Mouse (Mus musculus): ENCODE results near the gene Cacng5.

Cacng5 gene

DNA sequence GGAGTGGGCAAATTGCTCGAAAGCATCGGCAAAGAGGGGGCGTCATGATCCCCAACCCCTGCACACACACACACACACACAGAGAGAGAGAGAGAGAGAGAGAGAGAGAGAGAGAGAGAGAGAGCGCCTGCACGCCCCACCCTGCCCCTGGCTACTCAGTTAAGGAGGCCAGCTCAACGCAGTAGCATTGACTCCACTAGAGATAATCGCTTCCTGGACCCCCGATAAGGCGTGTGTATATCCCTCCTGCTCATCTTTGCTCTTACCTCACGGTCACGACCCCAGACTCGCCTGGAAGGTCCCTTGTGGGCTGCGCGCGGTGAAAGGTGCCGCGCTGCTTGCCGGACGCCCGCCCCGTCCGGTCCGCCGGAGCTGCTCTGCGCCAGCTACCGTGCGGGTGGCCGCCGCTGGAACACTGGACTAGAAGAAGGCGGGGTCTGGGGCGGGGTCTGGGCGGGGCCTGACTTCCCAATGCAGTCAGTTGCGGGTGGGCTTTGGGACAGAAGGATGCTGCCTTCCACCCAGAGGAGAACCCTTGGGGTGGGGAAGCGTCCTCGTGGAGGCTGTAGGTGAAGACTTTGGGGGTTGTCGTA, at the start of gene Cacng5:
Cacng5 (minus strand) TSS at position 422 of the 593 bp plus-strand sequence.
- no peak for DNase-seq (ENCODE audit: low spot score)

DNA sequence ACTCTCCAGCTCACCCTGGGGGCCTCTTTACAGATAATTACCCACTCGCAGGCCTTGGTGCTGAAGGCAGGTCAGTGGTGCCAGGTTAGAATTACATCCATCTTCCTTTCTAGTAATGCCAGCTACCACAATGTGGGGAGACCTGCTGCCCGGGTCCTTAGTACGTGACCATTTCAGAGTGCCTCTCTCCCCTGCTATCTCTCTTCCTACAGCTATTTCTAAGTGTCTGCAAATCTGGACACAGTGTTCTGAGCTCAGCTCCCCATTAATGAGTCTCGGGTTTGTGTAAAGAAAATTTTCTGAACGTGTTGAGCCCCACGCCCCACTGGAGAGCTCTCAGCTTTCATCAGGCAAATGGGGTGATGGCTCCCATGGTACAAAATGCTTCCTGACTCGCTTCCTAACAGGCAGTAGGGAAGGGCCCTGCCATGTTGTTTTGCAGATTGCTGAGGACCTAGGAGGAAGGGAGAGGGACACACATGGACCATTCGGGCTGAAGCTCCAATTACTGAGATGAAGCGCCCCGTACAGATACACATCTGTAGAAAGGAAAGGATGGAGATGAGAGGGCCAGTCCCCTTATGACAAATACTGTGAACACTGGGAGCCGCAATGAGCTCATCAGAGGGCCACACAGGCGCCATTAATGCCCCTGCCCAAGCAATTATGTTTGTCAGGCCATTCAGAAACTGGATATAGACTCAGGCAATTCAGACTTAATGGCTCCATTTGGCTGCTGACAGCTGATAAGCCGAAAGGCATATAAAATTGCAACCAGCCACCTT, 42.9 kb upstream of the Cacng5 start:
- DNase-seq (ENCODE audit: low spot score): no peak

DNA sequence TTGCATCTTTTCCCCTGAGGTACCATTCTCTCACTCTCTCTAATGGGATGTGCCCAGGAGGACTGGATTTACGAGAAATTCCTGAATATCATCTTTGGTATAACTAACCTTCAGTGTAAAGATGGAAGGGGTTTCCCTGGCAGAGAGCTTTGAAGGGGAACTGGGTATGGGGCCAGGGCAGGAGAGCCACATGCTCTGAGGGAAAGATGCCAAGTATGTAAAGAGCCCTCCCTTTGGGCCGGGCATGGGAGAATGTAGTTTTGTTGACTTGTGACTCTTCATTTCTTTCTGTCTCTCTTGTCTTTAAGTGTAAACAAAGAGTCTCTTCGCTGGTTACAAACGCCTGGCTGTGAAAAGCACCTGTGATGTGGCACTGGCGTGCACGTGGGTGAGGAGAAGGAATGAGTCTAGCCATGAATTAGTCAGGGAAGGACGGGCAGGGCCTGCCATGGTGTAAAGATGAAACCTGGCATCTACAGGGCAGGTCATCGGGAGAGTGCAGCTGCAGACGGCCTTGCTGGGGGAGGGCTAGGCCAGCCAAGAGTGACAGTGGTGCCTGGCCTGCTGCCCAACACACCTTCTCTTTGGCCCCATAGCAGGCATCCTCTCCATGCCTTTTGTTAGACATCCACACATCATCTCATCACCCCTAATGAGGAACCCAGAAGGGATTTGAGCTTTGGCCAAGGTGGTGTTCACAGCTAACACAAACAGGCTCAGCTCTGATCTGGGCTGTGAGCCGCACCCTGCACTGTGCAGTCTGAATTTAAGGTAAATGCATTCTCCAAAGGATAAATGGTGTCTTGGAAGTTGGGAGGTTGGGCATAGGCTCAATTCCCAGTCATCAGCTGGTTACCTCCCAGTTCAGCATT, 40.6 kb upstream of the Cacng5 start:
- DNase-seq (ENCODE audit: low spot score): no peak

DNA sequence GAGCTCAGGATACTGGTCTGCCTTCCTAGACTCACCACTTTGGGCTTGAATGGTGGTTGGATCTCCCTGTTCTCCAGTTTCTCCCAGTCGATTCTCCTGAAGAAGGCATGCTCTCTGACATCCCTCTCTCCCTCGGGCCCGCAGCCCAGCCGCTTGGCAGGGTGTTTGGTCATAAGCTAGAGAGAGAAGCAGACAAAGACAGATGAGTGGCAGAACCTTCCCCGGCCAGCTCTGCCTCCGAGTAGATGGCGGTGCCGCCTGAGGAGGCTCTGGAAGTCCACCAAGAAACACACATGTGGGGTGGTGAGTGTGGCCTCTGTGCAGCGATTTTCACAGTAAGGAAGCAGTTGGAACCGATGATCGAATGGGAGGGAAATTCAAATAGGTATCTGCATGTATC, 36.6 kb upstream of the Cacng5 start:
- no peak for DNase-seq (ENCODE audit: low spot score)

DNA sequence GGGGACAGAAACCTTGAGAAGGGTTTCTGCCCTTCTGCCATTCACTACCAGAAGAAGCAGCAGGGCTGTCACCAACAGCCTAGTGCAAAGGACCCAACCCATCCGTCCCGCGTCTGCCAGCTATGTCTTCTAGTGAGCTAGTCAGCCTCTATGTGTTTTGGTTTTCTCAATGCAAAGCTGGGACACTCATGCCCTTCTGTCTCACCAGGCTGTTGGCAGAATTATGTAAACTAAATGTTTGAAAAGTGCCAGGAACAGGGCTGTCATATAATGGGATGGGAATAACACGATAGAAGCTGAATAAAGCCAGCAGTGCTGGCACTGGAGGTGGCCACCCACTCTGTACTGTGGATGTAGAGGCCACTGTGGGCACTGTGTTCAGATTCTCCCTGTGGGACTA, 35.8 kb upstream of the Cacng5 start:
- no peak for DNase-seq (ENCODE audit: low spot score)

DNA sequence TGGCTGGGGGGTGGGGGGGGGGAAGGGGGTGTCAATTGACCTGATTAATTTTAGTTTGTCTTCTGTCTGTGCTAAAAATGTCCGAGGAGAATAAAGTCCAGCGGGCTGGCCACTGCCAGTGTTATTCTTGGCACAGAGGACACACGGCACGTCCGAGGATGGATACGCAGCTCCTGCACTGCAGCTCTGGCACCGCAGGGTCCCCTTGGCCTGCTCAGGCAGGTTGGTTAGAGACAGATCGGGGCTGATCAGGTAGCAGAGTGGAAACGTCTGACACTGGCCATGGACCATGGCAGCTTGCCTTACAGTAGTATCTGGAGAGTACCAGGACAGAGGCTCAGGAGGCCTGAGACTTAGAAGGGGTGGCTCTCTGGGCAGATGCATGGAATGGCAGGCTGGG, 35.4 kb upstream of the Cacng5 start:
- no peak for DNase-seq (ENCODE audit: low spot score)

DNA sequence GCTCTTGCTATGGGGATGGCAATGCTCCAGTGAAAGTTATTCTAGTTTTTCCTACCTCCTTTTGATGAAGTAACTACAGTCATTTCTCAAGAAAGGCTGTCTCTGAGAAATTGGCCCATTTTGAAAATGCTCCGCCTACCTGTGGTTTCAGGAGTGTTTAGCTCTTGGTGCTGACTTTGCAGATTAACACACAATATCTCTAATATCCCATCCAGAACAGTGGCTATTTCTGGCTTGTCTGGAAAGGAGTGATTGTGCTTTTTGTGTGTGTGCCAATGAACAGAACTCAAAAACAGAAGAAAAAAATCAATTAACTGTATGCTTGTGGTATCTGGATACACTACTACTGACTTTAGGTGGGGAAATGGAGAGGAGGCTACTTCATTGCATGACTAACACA, 33.1 kb upstream of the Cacng5 start:
- DNase-seq (ENCODE audit: low spot score): no peak

DNA sequence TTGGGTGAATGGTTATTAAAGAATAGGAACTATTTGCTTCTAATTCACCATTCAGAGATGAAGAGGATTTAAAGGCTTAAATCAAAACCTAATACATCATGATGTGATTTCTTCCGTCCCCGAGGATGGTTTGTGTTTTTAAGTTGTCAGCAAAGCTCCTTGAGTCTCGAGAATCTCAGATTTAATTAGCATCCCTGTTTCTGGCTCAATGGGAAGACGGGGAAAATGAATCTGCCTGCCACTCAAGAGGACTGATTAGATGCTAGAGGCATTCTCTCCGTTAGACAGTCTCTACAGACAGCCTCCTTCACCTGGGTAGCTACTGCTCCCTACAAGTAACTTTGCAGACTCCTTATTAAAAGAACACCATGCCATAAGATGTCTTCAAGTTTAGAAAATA, 32.0 kb upstream of the Cacng5 start:
- DNase-seq (ENCODE audit: low spot score): no peak

DNA sequence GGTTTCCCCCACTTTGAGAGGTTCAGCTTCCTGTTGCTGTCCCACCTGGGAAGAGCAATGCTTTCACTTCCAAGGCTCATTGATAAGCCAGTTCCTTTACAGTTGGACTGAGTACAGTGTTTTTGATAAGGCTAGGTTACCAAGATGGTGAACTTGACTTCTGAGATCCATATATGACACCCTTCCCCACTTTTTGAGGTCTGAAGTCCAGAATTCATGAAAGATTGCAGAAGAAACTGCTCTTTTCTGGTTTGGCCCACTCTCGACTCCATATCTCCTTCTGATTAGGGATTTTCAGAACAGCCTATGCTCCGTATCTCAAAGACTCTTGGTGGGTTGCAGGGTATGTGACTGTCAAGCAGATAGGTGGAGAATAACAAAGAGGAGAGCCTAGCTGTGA, 22.1 kb upstream of the Cacng5 start:
- DNase-seq (ENCODE audit: low spot score): no peak

DNA sequence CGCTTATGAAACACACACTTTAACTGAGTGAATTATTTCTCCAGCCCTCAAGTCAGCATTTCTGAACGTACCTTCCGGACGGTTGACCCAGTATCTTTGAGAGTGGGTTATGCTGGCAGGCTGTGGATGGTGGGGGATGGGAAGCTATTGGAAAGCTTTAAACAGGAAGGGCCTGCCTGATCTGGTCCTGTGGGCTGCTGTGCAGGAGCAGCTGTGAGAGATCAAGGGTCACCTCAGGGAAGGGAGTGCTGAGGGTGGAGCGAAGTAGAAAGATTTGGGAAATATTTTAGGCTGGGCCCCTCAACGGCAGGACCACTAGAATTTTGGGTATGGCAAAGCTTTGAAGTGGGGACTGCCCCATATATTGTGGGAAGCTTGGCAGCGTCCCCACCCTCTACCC, 16.9 kb upstream of the Cacng5 start:
- no peak for DNase-seq (ENCODE audit: low spot score)

DNA sequence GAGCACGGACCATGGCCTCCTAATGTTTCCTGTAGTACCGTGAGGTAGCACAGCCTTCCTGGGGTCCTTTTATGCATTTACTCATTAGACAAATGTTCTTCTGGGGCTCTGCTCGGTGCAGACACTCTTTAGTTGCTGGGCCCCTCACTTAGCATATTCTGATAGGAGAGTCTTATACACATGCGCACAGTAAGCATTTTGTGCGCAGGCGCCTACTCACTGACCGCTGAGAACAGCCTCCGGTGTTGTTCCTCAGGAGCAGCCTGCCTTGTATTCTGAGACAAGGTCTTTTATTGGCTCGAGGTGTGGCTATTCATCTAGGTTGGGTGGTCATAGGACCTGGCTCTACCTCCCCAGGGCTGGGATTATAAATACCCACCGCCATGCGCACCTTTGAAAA, 16.4 kb upstream of the Cacng5 start:
- DNase-seq (ENCODE audit: low spot score): no peak

DNA sequence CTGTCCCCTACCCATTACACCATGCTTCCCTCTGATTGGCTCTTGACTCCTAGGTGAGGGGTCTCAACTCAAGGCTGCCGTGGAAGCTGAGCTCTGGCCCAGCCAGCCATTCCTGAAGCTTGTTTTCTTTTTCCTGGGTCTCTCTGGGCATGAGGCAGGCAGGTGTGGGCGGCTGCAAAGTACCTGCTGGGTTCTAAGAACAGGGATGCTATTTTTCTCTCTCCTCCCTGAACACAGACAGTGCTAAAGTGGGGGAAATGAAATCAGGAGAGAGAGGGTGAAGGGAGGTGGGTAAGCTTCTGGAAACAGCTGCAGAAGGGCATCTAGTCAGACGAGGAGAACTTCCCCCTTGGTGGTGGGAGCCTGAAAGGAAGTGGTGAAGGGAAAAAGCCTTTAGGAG, 14.9 kb upstream of the Cacng5 start:
- no peak for DNase-seq (ENCODE audit: low spot score)

DNA sequence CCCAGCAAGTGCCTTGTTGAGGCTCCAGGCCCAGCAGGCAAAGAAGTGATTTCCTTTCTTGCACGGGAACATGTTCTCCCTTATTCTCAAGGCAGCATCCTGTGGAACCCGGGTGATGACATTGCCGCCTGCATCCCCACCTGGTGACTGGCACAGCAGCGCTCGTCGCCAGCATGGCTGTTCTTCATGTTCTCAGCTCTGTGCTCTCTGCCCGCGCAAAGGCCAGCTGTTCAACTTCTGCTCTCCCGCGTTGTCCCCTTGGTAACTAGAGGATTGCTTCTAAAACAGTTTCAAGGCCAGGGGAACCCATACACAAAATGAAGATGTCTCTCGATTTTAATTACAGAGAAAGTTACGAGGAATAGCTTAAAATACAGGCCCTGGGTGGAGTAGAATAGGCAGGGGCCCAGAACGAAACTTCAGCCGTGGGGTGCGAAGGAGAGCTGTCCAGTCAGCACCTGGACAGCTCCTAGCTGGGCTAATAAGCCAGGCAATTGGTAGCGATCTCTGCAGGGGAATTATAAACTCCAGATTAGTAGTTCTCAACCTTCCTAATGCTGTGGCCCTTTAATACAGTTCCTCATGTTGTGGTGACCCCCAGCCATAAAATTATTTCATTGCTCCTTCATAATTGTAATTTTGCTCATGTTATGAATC, 5.1 kb upstream of the Cacng5 start:
- no peak for DNase-seq (ENCODE audit: low spot score)

DNA sequence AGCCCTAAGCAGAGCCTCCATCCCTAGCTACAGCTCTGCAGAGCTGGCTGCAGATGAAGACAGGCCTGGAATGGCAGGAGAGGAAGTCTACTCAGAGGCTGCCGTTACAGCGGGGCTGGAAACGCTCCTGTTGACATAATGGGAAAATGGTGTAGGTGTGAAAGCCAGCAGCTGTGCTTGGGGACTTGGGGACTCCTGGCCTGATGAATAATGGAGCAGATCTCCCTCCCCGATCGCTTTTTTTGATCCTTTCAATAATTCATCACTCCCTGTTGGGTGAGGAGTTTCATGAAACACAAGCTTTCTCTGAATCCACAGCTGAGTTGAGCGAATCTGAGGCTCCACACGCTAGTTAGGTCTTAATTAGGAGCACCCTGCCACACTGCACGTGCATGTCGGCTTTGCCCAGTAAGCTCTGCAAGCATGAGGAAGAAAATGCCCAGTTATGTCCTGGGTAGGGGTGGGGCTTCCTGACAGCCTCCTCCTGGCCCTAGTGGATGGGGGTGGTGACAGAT, 2.9 kb upstream of the Cacng5 start:
- DNase-seq (ENCODE audit: low spot score): no peak

DNA sequence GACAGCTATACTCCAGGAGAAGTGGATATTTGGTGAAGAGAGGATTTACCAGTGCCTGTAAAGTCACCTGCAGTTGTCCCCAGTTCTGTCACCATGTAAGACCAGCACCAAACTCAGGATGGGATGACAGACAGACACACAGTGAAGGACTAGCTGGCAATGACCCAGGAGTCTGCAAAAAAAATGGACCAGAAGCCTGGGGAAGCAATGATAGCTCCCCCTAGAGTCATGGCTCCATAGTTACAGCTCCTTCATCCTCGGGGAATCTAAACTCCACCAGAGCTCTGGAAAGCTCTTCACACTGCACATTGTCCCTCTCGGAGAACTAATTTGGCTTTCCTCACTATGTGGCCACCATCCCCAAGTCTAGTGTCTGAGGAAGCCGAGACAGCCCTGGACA, 1.5 kb downstream of the Cacng5 start:
- no peak for DNase-seq (ENCODE audit: low spot score)

DNA sequence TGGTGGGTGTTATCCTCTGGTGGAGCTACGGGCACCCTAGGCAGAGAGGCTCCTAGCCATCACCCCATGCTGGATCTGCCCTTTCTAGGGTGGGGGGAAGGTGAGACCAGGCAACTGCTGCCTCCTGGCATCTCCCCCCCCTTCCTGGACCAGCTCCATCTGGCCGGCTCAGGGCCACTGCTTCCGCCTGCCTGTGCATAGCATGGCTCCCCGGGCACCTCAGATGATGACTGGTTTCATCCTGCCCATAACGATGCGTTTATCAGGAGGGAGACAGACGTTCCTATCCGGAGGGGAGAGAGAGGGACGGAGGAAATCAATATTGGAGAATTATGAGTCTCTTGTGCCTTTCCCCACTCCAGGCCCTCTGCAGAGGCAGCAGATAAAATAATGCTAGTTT, 9.5 kb downstream of the Cacng5 start:
- no peak for DNase-seq (ENCODE audit: low spot score)

DNA sequence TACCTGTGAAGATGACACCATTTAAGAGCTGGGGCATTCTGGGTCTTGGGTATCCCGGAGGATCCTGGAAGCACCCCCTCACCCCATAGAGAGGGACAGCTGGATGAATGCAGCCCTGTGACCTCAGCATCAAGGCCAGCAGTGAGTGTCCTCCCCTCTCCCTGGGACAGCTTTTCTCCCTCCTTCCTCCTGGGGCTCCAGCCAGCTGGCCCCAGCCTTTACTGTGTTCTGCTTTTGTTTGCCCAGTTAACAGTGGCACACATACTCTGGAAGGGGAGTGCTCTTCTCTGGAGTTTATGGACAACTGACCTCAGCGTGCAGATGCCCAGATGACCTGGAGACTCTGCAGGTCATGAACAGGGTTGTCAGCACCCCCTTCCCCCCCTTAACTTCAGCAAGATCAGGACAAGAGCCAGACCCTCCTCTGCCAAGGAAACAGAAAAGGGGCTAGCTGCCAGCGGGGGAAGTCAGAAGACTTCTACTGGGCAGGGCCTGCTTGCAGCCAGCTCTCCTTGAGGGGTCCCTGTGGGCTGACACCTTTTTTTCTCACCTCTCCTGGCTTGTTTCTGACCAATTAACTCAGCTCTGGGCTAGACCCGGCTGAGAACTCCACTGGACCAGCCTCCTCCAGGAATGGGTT, 10.8 kb downstream of the Cacng5 start:
- no peak for DNase-seq (ENCODE audit: low spot score)

DNA sequence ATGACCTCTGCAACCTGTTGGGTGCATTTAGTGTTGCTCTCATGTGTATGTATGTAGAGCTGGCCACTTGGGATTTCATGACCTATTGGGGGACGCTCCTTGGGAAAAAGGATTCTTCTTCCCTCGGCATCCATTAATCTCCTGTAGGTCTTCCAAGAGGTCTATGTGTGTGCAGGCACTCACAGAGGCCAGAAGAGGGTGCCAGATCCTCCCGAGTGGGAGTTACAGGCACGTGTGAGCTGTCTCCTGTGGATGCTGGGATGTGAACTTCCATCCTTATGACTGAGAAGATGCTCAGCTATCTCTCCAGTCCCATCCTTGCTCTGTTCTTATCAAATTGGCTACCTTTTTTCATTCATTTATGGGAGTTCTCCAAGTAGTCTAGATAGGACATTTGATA, 14.4 kb downstream of the Cacng5 start:
- no peak for DNase-seq (ENCODE audit: low spot score)

DNA sequence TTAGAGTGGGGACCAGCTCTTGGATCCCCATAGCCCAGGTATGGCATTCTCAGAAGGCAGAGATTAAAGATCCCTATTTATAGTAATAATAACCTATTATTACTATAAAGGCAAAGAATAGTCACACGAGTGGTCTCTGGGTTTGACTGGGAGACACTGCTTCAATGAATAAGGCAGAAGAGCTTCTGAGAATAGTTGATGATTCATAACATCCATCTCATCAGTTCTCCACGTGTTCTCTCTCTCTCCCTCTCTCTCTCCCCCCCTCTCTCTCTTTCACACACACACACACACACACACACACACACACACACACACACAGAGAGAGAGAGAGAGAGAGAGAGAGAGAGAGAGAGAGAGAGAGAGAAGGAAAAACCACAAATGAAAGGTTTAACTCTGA, 16.2 kb downstream of the Cacng5 start:
- DNase-seq (ENCODE audit: low spot score): no peak

DNA sequence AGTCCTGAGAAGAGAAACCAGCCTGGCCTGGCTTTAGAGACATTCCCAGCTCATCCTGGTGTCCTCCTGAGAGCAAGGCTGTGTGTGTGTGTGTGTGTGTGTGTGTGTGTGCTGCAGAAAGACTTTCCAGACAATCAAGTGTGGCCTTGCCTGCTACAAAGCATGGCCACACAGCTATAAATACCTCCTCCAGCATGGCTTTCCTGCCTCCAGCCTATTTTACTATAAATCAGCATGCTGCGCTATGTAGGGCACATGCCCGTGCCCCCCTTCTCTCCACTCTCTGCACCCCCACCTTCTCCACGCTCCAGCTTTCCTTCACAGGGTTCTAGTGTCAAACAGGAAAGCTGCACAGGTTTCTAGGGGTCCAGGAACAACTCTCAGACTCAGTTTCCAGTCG, 19.2 kb downstream of the Cacng5 start:
- no peak for DNase-seq (ENCODE audit: low spot score)

DNA sequence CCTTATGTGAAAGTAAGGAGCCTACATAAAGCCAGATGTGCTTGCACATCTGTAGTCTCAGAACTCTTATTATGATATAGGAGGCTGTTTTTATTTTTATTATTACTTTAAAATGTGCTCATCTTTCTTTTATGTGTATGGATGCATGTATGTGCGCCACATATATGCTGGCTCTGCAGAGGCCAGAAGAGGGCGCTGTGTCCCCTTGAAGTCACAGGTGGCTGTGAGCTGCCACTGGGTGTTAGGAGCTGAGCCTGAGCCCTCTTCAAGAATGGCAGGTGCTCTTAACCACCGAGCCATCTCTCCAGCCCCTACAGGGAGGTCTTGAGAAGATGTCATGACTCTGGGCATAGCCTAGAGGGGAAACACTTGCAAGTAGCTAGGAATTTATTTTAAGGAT, 23.5 kb downstream of the Cacng5 start:
- DNase-seq (ENCODE audit: low spot score): no peak

DNA sequence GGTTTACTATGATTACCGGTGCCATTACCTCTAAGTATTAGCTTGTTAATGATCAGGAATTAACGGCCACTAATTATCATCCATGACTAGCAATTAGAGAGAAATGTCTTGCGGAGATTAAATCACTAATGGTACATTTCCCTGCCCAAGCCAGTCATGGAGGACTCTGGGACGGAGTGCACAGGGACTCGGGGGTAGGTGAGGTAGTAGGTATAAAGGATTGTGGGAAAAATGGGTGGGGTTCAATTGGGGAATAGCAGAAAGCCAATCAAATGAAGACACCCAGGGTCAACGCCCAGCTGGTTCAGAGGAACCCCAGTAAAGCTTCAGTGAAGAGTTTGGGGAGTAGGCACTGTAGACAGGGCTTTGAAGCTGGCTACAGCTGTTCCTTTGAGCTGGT, 27.5 kb downstream of the Cacng5 start:
- DNase-seq (ENCODE audit: low spot score): no peak

All from ovary, postnatal 10 days (tissue).